Mouse (Mus musculus) gonadal fat pad, adult 2 months (tissue): ENCODE results near the gene Chst13. TPM values are rescaled to one million over a fixed set of nuclear protein-coding genes. Genes with fewer than 3 reads are reported as not detected.
A peak's percentile ranks its signal among the peaks of the same experiment; 100 is the strongest.

Experiments used
- DNase-seq: peaks from one replicate; pipeline ENCODE4 v3.0.0-alpha.2; 2012; ENCODE audit warnings: low read depth
- polyA plus RNA-seq: library from polyadenylated mRNA; depleted of rRNA; stranded (reverse); fragments of >200 nt; gene quantifications from 2 replicates; pipeline ENCODE4 v1.2.3, GENCODE M21; 2012; rRNA removed

The Chst13 gene
- polyA plus RNA-seq, 1 experiment, result 0.69 TPM

DNA sequence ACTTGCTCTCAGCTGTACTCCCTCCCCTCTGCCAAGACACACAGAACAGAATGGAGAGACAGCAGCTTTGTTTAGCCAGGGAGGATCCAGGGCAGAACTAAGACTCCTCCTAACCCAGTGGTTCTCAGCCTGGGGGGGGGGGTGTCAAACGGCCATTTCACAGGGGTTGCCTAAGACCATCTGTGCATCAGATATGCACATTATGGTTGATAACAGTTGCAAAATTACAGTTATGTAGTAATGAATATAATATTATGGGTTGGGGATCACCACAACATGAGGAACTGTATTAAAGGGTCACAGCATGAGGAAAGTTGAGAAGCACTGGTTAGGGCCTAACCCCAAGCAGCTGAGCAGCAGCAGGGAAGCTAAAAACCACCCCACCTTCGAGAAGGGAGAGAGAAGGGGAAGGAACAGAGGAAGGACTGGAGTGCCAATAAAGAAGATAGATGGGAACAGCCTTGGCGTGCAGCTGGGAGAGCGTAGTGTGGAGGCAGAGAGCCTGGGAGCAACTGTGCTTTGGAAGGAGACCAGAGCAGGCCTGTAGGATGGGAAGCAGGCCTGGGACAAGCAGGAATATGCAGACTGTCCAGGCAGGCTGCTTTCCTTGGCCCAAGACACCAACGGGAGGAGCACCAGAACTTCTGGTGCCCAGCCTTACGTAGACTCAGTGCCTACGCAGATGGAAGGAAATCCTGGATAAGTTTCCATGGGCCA is 5.4 kb downstream of the Chst13 start:
- peak; percentile 84 for DNase-seq

DNA sequence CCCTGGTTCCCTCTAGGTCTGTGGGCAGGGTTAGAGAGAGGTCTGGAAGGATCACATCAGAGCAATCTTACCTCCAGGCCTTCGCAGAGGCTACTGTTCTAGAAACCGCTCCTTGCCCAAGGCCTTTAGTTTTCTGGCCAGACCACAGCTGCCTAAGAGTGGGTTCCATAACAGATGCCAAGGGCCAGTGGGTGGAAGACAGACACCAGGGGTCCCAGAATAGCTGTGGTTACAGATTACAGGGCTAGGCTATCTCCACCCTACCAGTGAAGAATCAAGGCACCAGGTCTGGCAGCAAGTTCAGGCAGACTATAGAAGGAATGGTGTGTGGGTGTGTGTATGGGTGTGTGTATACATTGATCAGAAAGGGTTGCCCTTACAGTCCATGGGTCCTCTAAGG is 6.0 kb downstream of the Chst13 start:
- no peak for DNase-seq

DNA sequence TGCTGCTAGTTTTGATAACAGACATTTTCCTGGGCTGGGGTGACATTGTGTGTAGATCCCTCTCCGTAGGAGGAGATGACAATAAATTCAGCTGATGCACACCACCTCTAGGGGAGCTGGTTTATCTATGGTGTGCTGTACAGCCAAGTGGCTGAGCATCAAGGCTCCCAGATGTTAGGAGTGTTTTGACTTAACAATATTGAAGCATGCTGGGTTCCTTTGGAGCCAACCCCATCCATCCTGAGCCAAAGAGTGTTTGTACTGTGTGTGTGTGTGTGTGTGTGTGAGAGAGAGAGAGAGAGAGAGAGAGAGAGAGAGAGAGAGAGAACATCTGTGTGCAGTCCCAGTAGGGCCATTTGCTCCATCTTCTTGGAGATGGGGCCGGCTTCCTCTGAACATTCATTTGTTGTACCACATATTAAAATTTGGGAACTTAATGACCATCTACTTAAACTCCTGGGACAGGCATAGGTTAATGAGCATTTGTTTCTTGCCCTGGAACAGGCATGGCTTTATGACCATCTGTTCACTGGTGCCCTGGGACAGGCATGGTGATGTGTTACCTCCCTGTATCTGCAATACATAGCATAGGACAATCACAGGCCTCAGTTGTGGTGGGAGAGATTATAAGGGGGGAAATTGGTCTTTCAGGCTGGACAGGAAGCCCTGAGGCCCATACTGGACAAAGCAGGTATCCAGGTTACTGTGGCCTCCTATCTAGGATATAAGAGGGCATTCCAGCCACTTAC is 7.3 kb downstream of the Chst13 start:
- no peak for DNase-seq

GRCm38 (mm10) chr6:90315961-90316360 is 9.0 kb downstream of the Chst13 start:
- DNase-seq, result no peak

DNA sequence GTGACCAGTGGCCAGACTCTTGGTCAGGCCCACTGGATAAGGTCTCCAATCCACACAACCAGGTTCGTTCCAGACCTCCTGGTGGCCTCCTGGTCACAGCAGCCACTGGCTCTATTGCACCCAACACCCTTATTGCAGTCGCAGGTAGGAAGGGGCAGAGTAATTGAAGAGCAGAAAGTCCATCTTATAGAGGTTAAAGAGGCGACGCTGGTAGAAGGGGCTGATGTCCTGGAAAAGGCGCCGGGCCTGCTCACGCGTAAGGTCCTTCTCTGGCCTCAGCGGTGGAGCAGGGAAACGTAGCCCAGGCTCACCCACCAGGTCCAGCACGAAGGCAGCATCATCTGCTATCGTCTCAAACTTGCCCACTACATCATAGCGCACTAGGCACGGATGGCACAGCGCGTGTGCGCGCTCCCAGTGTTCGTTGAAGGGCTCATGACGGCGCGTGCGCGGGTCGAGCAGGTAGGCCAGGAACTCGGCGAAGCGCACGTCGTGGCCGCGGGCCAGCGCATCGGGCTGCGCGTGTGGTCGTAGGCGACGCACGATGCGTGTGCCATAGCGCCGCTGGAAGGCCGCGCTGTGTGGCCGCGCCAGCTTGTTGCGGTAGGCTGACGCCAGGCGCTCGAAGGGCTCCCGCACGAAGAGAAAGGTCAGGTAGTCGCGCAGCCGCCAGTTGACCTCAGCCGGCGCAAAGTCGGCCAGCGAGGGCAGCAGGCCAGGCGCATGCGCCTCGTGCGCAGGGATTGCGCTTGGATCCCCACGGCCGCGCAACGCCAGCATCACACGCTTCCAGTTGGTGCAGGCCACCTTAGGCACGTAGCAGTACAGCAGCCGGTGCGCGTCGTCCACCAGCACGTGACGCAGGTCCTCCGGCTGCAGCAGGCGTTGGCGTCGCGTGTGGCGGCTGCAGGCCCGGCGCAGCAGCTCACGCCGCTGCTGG is 15.9 kb downstream of the Chst13 start:
- DNase-seq, result no peak

- no peak for DNase-seq
Measured at GRCm38 (mm10) chr6:90306315-90306975, 18.5 kb downstream of the Chst13 start.

- no peak for DNase-seq
Measured at GRCm38 (mm10) chr6:90300919-90301318, 24.1 kb downstream of the Chst13 start, which contains the start of gene BC048671. Gene BC048671 (plus strand): TSS chr6:90301219.

- no peak for DNase-seq
Measured at GRCm38 (mm10) chr6:90288265-90288664, 36.7 kb downstream of the Chst13 start.

Other genes with a start within 250 kb of the Chst13 start
- not detected in 2 replicates for gene Vmn1r49, start 246.7 kb downstream of the Chst13 start, polyA plus RNA-seq
- gene Vmn1r50, start 223.8 kb downstream of the Chst13 start, polyA plus RNA-seq, result not detected in 2 replicates
- gene Vmn1r51, start 202.6 kb downstream of the Chst13 start, polyA plus RNA-seq, result not detected in 2 replicates
- gene Vmn1r52, start 150.4 kb downstream of the Chst13 start, polyA plus RNA-seq, result not detected in 2 replicates
- gene V1ra8, start 122.4 kb downstream of the Chst13 start, polyA plus RNA-seq, result not detected in 2 replicates
- 0.14 TPM in 1 of 2 replicates, not detected in the other for gene Vmn1r53, start 100.7 kb downstream of the Chst13 start, polyA plus RNA-seq
- not detected in 2 replicates for gene Vmn1r54, start 78.9 kb downstream of the Chst13 start, polyA plus RNA-seq
- gene BC048671, start 24.0 kb downstream of the Chst13 start, polyA plus RNA-seq, result 0.92 and 1.3 TPM in 2 replicates
- 0.41 and 0.88 TPM in 2 replicates for gene Uroc1, start 8.1 kb upstream of the Chst13 start, polyA plus RNA-seq
- 15.2 and 19.9 TPM in 2 replicates for gene Zxdc, start 44.3 kb upstream of the Chst13 start, polyA plus RNA-seq
- 1.1 and 2.6 TPM in 2 replicates for gene Cfap100, start 103.6 kb upstream of the Chst13 start, polyA plus RNA-seq
- 78.7 and 86.9 TPM in 2 replicates for gene Klf15, start 137.4 kb upstream of the Chst13 start, polyA plus RNA-seq
- 38.4 and 47.0 TPM in 2 replicates for gene Aldh1l1, start 161.2 kb upstream of the Chst13 start, polyA plus RNA-seq